Mouse (Mus musculus) megakaryocyte, embryonic 14.5 days (primary cell): Measurements from ENCODE around the gene Eri3. TPM values are rescaled to one million over a fixed set of nuclear protein-coding genes. Genes with fewer than 3 reads are reported as not detected.

Experiments used
- H3K27me3 ChIP-seq: replicated peaks from 2 replicates; pipeline ENCODE3; 2012; ENCODE audit warnings: inconsistent platforms
- H3K36me3 ChIP-seq: replicated peaks from 2 replicates; pipeline ENCODE3; 2012; ENCODE audit warnings: low read length, inconsistent platforms, mixed read lengths
- H3K4me1 ChIP-seq: 2 replicates; pipeline ENCODE4 v1.6.1; 2012; ENCODE audit warnings: inconsistent platforms
- H3K4me3 ChIP-seq: replicated peaks from 2 replicates; pipeline ENCODE3; 2012; ENCODE audit warnings: moderate library complexity, mild to moderate bottlenecking, inconsistent platforms
- H3K9me3 ChIP-seq: 2 replicates; pipeline ENCODE4 v1.6.1; 2012; ENCODE audit warnings: inconsistent platforms
- FLI1 ChIP-seq: IDR thresholded peaks from 2 replicates; pipeline ENCODE4 v1.6.1; 2012; ENCODE audit warnings: low read length, inconsistent platforms, mixed read lengths
- GATA1 ChIP-seq: IDR thresholded peaks from 3 replicates; pipeline ENCODE4 v1.6.1; 2012; ENCODE audit warnings: mixed read lengths, low read length, inconsistent platforms, borderline replicate concordance
- polyA plus RNA-seq: library from polyadenylated mRNA; stranded (reverse); fragments of >175 nt; gene quantifications from 2 replicates; pipeline ENCODE4 v1.2.3, GENCODE M21; 2012; ENCODE audit warnings: low replicate concordance; ENCODE audit not compliant: insufficient read depth

Gene Eri3
- polyA plus RNA-seq, 1 experiment: 233 TPM

DNA sequence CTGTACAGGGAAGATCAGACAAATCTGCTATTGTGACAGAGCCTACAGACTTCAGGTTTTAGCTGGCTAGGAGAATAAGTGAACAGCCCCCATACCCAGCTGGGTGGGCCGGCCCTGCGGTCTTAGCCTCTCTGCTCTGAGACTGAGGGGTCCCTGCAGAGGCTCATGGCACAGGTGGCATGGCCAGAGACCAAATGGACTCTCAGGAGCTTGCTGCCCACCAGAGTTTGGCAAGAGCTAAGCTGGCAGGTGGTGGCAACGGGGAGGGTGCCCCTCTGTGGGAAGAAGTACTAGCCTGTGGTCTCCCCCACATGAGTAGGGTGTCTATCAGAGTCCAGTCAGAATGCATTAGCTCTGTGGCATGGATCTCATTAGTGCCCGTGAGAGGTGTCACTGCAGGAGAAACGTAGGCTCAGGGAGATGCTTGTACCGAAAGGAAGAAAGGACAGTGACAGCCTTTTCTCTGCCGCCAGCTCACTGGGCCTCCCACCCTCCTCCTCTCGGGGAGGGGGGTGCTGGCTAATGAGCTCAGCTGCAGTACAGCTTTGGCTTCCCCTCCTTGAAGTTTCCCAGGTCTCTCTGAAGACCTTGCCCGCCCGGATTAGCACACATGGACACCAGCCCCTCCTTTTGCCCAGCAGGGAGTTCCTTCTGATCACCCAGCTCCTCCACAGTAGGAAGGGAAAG is 104.0 kb downstream of the Eri3 start:
- Histone ChIP-seq H3K27me3 (no peaks in the 10 kb centered on the region), H3K36me3 (peaks cover 48% of the 10 kb centered on the region), H3K4me1 (peaks cover 56% of the 10 kb centered on the region), H3K4me3 (no peak overlapping the region), H3K9me3 (no peaks in the 10 kb centered on the region)
- TF ChIP-seq GATA1 (no peak), FLI1 (no peak)

DNA sequence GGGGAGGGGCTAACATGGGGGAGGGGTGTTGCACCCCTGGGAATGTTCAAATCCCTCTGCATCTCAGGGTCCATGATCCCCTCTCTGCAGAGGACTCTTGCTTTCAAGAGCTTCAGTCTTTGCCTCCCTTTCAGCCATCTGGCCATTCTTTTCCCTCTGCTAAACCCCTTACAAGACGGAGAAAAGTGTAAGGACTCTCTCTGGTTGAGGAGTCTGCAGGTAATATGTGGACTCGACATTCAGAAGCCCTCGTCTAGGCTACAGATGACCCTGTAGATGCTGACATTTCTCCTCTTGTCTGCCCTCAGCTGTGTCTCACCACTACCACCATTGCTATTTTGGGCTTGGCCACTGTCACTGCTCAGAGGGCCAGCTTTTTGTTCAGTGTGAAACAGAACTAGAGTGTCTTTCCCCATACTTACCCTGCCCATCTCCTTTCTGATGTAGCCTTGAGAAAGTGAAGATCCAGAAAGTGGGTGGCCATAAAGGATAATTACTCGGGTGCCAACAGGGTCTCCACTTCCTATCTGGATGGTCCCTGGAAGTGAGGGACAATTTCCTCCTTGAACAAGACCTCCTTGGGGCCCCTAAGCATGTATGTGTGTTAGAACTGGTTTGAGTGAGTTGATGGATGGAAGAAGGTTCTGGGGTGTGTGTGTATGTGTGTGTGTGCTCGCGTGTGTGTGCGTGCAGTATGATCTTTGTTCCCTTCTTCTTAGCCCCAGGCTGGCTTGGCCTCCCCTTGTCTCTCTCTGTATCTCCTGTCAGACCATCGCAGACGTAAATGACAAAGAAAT is 104.7 kb downstream of the Eri3 start:
- Histone ChIP-seq H3K27me3 (no peaks in the 10 kb centered on the region), H3K36me3 (peaks cover 48% of the 10 kb centered on the region), H3K9me3 (no peaks in the 10 kb centered on the region), H3K4me3 (no peak overlapping the region), H3K4me1 (peaks cover 56% of the 10 kb centered on the region)
- TF ChIP-seq GATA1: no peak
- TF ChIP-seq FLI1: no peak

DNA sequence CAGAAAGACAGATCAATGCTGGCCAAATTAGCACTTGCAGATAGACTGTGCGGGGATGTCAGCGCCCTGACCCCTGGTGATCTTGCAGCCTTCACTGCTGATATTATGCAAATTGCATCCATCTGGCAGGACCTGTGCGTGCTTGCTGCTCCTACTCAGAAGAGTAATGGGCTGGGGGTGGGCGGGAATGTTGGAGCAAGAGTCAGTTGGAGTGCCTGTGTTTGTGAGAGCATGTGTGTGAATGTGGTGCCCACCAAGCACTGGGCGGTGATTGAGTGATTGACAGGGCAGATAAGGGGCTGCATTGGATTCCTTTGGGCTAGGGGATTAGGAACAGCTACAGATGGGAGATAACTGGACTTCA is 105.3 kb downstream of the Eri3 start:
- no peak for TF ChIP-seq GATA1
- TF ChIP-seq FLI1: no peak
- H3K27me3 ChIP-seq: no peaks in the 10 kb centered on the region
- H3K4me1 ChIP-seq: peaks cover 56% of the 10 kb centered on the region
- H3K9me3 ChIP-seq: no peaks in the 10 kb centered on the region
- H3K36me3 ChIP-seq: peaks cover 45% of the 10 kb centered on the region
- H3K4me3 ChIP-seq: no peak overlapping the region

DNA sequence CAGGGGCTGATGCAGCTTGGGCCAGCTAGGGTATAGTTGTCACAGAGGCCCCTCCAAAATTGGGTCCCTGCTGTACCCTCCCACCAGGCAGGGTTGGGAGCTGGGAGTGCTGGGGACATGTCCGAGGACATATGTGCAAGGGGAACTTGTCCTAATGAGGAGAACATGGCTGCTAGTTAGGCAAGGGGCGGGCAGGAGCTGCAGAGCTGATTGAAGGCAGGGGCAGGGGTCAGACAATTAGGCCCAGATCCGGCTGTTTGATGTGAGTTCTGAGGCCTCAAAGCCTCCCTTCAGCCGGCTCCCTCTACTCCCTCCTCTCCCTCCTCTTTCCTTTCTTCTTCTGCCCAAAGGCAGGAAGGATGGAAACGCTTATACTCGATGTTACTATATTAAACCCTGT is 106.8 kb downstream of the Eri3 start:
- peaks cover 46% of the 10 kb centered on the region for H3K36me3 ChIP-seq
- TF ChIP-seq GATA1: no peak
- TF ChIP-seq FLI1: no peak

DNA sequence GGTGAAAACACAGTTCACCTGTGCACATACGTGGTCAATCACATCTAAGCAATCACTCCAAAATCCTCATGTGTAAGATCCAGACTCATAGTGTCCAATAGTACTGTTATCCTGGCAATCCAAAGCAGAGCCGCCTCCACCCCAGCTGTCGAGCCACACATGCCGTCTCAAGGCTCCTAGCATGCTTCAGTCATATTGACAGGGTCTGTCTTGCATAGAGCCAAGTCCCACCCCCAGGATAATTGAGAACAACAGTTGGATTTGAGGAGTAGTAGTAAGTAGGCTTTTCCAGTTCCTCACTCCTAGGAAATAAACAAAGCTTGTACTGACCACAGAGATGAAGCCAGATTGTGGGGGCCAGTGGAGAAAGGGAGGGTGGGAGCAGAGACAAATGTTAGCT is 107.5 kb downstream of the Eri3 start:
- Histone ChIP-seq H3K36me3 (peaks cover 43% of the 10 kb centered on the region), H3K9me3 (no peaks in the 10 kb centered on the region), H3K4me3 (no peak overlapping the region), H3K27me3 (no peaks in the 10 kb centered on the region), H3K4me1 (peaks cover 53% of the 10 kb centered on the region)
- TF ChIP-seq FLI1 (no peak), GATA1 (no peak)

More for the DNA sequence above, 106.8 kb downstream of the Eri3 start:
- Histone ChIP-seq H3K4me1 (peaks cover 53% of the 10 kb centered on the region), H3K4me3 (no peak overlapping the region), H3K9me3 (no peaks in the 10 kb centered on the region), H3K27me3 (no peaks in the 10 kb centered on the region)

DNA sequence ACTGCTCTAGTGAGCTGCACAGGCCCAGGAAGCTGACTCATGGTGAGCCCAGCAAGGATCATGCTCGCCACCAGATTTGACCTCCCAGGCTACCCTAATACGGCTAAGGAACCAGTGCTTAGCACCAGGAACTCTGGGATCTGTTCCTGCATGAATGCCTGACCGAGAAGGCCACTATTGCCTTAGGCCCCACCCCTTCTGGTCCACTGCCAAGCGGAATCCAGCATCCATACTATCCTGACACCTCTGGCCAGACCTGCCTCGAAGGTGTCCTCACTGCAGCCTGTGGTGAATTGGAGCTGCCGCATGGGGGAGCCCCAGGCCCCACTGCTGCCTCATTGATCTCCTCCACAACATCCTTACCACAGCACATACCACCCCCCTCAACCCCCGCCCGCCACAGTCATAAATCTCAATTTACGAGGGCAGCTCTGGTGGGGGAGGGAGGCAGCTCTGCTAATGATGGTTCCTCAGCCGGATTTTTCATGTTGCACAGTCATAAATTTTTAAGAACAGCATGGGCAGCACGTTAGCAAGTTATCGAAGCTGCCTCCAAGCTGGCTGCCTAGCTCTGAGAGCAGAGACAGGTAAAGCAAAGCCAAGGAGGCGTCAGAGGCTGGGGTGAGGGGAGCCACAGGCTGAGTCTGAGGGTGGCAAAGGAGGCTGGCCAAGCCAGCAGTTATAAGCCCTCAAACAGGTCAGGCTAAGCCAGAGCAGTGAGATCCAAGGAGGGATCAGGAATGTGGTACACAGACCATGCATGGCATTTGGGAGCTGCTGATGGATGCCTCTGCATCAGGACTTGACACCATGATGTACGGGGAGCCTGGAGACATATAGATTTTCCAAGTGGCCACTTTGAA is 108.6 kb downstream of the Eri3 start:
- Histone ChIP-seq H3K9me3 (no peaks in the 10 kb centered on the region), H3K4me1 (peaks cover 48% of the 10 kb centered on the region), H3K4me3 (no peak overlapping the region), H3K27me3 (no peaks in the 10 kb centered on the region), H3K36me3 (peaks cover 40% of the 10 kb centered on the region)
- TF ChIP-seq FLI1 (no peak), GATA1 (no peak)

DNA sequence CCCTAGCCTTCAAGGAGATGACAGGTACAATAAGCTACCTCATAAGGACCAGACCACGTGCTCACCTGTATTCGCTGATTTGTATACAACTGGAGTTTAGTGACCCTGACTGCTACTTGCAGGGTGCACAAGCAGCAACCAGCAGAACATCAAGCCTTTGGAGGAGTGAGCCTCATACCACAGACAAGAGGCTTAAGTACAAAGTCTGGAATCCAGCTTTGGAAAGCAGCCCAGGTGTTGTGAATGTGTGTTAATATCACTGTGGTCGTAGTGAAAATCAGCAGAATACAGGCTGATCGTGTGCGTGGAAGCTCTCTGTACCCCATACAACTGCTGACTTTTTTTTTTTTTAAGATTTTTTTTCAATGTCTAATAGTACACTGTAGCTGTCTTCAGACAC is 109.8 kb downstream of the Eri3 start:
- H3K9me3 ChIP-seq: no peaks in the 10 kb centered on the region
- H3K27me3 ChIP-seq: no peaks in the 10 kb centered on the region
- H3K4me1 ChIP-seq: peaks cover 39% of the 10 kb centered on the region
- TF ChIP-seq GATA1 (no peak), FLI1 (no peak)
- H3K4me3 ChIP-seq: no peak overlapping the region
- H3K36me3 ChIP-seq: peaks cover 40% of the 10 kb centered on the region

DNA sequence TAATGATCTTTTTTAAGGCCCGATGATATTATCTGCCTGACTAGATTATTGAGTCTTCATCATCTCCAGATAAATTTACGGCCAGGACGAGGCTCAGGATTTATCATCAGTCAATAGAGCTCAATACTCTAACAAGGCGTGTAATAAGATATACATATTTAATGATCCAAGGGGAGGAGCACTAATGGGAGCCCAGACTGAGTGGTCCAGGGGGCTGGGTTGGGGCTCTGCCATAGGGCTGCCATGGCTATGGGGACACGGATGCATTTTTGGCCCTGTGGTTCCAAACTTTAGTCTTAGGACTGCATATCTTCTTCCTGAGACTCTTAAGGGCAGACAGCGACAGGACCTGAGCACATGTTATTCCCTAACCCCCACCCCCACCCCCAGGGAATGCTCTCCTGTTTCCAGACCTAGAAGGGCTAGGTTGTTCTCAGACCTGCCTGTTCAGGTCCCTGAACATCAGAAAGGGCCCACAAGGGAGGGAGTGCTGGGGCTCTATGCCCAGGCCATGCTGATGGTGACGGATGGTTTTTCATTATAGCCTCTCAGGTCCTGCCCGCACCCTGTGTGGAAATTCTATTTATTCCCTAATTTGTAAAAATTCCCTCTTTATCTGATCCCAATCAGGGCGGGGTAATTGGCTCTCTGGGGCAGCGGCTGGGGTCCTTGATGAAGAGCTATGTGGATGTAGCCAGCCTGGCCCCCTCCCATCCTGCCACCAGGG is 114.4 kb downstream of the Eri3 start:
- TF ChIP-seq GATA1: no peak
- no peak for TF ChIP-seq FLI1
- H3K9me3 ChIP-seq: no peaks in the 10 kb centered on the region
- H3K27me3 ChIP-seq: no peaks in the 10 kb centered on the region

DNA sequence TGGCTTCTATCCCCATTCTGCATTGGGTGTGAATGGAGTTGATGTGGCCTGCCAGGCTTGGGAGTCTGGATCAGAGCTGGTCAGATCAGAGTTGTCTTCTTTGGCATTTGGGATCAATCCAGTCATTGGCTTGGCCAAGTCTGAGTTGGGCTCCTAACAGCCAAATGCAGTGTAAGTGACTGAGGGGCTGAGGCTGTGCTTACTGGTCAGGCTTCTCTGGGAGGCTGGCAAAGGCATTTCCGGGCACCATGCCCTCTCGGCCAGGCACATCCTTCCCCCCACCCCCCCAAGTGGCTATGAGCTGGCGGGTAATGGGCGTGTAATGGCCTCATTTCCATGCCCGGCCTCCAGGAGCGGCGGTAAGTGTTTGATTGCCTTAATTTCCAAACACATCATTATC is 115.4 kb downstream of the Eri3 start:
- no peaks in the 10 kb centered on the region for H3K9me3 ChIP-seq
- no peak overlapping the region for H3K4me3 ChIP-seq
- peaks cover 10% of the 10 kb centered on the region for H3K4me1 ChIP-seq
- H3K27me3 ChIP-seq: no peaks in the 10 kb centered on the region
- TF ChIP-seq GATA1: no peak
- TF ChIP-seq FLI1: no peak
- H3K36me3 ChIP-seq: peaks cover 15% of the 10 kb centered on the region

More for the DNA sequence above, 114.4 kb downstream of the Eri3 start:
- no peak overlapping the region for H3K4me3 ChIP-seq
- H3K4me1 ChIP-seq: peaks cover 10% of the 10 kb centered on the region
- peaks cover 20% of the 10 kb centered on the region for H3K36me3 ChIP-seq
